Mouse (Mus musculus) thymus, adult 2 months (tissue): Measurements from ENCODE around the gene Bckdhb.

ENCODE experiments used
- CTCF ChIP-seq: fragments of 200-500 bp; IDR thresholded peaks from 2 replicates; pipeline ENCODE4 v1.5.1; 2012; ENCODE audit warnings: mild to moderate bottlenecking, control low read depth, low read length, moderate library complexity, borderline replicate concordance; ENCODE audit not compliant: control insufficient read depth, poor library complexity, insufficient read depth; ENCODE audit errors: extremely low read depth
- POLR2A ChIP-seq: fragments of 200-500 bp; IDR thresholded peaks from 2 replicates; pipeline ENCODE4 v1.6.1; 2012; ENCODE audit warnings: mild to moderate bottlenecking, low read length, control low read depth, moderate library complexity; ENCODE audit not compliant: control insufficient read depth, poor library complexity, insufficient read depth; ENCODE audit errors: extremely low read depth

DNA sequence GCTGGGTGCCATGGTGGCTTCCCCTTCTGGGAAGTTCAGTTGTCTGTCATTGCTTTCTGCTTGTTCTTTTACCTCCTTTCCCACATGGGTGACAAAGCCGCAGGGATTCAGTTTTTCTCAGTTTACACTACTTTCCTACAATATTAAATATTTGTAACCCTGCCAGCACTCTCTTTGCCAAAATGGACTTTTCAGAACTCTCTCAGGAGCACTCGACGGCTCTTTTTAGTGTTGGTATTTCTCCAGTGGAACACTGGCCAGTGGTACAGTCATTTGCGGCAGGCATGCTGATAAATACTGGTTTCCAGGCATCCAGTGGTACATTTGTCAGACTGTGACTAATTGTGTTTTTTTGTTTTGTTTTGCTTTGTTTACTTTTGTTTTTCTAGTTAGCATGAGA is 139.2 kb downstream of the Bckdhb start:
- TF ChIP-seq CTCF (no peak), POLR2A (no peak)
